Mouse (Mus musculus) spleen, adult 2 months (tissue): ENCODE data around the gene Zfp335.

ENCODE experiments used
- CTCF ChIP-seq: fragments of 200-500 bp; IDR thresholded peaks from 2 replicates; pipeline ENCODE4 v1.5.1; 2011; ENCODE audit warnings: mild to moderate bottlenecking, inconsistent platforms; ENCODE audit not compliant: insufficient read depth, insufficient read length, insufficient replicate concordance; ENCODE audit errors: extremely low read depth
- POLR2A ChIP-seq: fragments of 200-500 bp; IDR thresholded peaks from 2 replicates; pipeline ENCODE4 v1.6.1; 2011; ENCODE audit warnings: low read depth, low read length, inconsistent platforms

DNA sequence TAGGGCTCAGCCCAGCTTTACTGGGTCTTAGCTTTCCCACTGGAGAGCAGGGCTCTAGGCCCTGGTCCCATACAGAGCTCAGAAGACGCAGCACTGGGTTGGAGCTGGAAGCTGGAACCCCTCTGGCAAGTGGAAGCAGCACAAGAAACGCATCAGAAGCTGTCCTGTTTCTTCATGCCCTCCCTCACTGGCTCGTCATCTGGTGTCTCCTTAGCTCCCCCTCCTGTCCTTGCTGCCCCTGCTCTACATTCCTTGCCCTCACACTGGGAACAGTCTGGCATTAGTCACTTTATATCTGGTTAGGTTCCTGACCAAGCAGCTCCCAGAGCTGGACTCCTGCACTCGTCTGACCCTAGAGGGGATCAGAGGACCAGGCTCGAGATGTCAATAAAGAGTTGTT lies 17.5 kb downstream of the Zfp335 start:
- TF ChIP-seq POLR2A (no peak), CTCF (no peak)
